Mouse (Mus musculus) ovary, postnatal 10 days (tissue): ENCODE results near the gene Lpin3.

Source experiments
- DNase-seq: peaks from one replicate; pipeline ENCODE4 v3.0.0; 2022; ENCODE audit warnings: low spot score

Lpin3 gene

GRCm38 (mm10) chr2:160933890-160934289 lies 53.4 kb downstream of the Lpin3 start:
- no peak for DNase-seq

- DNase-seq = no peak
These were observed 54.0 kb downstream of the Lpin3 start for GRCm38 (mm10) chr2:160934451-160934850.

- no peak for DNase-seq
These were observed 60.6 kb downstream of the Lpin3 start for GRCm38 (mm10) chr2:160940930-160941709.

- DNase-seq = no peak
These were observed 62.0 kb downstream of the Lpin3 start for GRCm38 (mm10) chr2:160942443-160942842.

GRCm38 (mm10) chr2:160951595-160951994 lies 71.1 kb downstream of the Lpin3 start:
- DNase-seq = no peak

GRCm38 (mm10) chr2:160953131-160953873 lies 72.8 kb downstream of the Lpin3 start:
- no peak for DNase-seq

- no peak for DNase-seq
These were observed 74.1 kb downstream of the Lpin3 start for GRCm38 (mm10) chr2:160954541-160954940.

GRCm38 (mm10) chr2:160955331-160955730 lies 74.9 kb downstream of the Lpin3 start:
- no peak for DNase-seq
